Mouse (Mus musculus) spleen, postnatal 4 days (tissue): ENCODE data around the gene Cept1.
"Not testable (repeated sequence)": the region's sequence is repeated elsewhere in the genome, so short reads cannot be mapped to it uniquely, and the experiment has no call there.

Source experiments
- DNase-seq, 2 experiments: peaks; one replicate each; pipeline ENCODE4 v3.0.0; 2022; ENCODE audit warnings: low spot score in 2 of 2

Gene Cept1

DNA sequence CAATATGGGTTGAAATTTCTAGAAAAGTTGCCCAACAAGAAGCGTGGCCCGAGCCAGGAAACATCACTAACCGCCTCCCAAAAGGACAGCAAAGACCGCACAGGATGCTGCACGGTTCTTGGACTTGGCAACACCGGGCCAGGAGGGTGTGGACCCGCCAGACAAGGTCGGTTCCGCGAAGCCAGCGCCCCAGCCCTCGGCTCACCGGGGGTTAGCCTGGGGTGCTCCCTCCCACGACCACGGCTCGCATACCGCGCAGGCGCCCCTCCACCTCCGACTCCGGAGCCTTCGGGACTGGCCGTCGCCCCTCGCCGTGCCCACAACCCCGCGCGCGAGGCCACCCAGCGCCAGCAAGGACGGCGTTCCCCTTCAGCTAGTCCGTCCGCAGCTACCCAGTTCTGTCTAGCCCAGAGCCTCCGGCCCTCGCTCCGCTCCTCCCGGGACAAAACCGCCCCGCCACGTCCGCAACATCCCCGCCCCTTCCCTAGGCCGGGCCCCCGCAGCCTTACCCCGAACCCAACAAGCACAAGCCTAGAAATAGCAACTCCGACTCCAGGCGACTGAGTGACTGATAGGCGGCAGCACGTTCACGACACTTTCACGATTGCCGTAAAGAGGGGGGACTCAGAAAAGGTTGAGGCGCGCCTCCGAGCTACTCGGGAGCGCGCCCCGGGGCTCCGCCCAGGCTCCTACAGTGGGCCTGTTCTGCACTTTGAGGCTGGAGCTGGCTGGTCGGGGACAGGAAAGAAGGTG is at the start of gene Cept1, which contains the start of gene Dram2:
Gene Cept1, minus strand, starts transcription at position 632 of the 753 bp plus-strand sequence.
Gene Dram2, plus strand, starts transcription at position 628 of the 753 bp plus-strand sequence.
- peak; percentile 90 to 94 for DNase-seq

DNA sequence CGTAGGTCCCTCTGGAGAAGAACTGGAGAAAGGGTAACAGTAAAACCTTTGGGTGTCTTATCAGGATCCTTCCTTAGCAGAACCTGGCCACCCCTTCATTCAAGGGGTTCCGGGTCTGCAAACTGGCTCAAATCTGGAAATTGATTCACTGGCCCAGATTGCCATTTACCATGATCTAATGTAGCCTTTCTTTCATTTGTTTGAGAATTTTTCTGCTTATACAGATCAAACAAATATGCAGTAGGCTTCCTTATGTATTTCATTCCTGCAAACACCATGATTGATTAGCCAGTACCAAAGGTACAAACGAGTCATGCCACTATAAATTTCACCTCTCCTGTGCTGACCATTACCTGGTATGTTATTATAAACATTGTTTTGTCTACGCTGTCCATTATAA is 46.0 kb upstream of the Cept1 start:
- DNase-seq, result not testable (repeated sequence)

DNA sequence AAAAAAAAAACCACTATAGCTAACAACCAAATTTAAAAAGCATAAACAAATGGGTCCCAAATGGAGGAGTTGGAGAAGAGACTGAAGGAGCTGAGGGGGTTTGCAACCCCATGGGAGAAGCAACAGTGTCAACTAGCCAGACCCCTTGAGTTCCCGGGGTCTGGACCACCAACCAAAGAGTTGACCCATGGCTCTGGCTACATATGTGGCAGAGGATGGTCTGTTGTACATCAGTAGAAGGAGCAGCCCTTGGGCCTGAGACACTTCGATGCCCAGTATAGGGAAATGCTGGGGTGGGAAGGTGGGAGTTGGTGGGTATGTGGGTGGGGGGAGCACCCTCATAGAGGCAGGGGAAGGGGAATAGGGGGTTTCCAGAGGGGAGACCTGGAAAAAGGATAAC is 31.7 kb upstream of the Cept1 start:
- DNase-seq, result no peak

DNA sequence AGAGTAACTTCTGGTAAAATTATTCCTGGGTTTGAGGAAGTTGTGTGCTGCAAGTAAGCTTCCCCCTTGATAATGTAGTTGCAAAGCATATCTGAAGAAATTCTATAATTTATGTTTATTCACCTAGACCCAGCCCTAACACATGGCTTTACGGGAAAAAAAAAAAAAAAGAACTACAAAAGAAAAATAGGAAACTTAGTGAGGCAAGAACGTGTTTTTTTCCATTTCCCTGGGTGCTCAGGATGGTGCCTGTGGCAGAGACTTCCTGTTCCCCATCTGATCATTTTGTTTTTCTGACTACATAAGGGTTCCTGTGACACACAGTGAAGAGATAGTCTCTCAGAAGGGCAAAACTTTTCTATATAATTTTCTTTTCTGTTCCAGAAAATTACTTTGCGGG is 25.6 kb upstream of the Cept1 start:
- no peak for DNase-seq

DNA sequence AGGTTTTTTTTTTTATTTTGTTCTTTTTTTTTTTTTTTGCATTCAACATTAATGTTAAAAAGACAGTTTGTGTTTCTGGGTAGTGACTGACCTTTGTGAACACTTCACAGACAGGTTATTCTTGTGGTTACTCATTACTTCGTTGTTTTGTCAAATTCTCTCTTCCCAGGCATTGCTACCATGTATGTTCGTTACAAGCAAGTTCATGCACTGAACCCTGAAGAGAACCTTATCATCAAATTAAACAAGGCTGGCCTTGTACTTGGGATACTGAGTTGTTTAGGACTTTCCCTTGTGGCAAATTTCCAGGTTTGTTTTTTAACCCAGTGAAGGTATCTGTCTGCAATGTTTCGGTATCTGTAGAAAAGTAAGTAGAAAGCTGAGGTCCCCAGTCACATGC is 18.3 kb upstream of the Cept1 start:
- DNase-seq, result no peak

DNA sequence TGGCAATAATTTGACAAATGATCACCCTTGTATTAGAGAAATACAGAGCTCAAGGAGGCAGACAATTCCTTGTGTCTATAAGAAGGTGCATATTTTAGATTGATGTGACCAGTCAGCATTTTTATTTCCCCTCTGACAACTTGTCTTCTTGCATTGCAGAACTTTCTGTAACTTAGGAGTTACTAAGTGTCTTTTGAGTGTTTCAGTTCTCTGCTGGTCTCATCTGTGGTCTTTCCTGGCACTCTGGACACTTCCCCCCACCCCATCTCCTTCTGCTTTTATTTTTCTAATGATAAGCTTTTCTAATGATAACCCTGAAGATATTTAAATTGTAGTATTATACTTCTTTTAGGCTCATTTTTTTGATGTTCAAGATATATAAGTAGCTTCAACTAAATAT is 10.7 kb upstream of the Cept1 start:
- DNase-seq, result no peak

DNA sequence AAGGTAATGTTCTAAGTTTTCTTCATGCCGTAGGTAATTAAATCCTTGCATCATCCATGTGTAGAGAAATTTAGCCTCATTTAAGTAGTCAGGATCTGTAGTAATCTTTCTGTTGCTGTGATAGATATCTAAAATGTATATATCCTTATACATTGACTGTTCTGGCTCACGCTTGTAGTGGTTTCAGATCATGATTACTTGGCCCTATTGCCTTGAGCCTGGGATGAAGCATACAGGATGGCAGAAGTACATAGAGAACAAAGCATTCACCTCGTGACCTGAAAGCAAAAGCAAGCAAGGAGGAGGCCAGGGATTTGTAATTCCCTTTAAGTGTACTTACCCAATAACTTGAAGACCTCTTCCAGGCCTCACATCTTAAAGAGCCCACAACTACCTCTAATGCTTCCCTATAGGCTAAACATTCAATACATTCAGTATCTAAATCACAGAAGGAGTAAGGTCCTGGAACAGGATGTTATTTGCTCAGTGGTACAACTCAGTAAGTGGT is 8.2 kb upstream of the Cept1 start:
- no peak for DNase-seq

DNA sequence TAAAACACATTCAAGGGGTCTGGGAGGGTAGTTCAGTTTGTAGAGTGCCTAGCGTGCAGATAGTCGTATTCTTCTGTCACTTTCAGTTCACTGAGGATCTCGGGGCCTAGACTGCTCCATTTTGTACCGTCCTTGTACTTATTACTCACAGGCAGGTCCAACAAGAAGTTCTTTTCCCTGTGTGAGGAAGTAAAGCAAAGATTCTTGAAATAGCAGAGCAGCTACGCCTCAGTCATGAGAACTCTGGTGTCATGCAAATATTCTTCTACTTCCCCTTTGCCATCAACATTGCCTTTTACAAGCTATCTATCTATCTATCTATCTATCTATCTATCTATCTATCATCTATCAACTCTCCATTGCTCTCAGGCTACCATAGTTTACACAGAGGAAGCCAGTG is 5.8 kb upstream of the Cept1 start:
- DNase-seq, result no peak

DNA sequence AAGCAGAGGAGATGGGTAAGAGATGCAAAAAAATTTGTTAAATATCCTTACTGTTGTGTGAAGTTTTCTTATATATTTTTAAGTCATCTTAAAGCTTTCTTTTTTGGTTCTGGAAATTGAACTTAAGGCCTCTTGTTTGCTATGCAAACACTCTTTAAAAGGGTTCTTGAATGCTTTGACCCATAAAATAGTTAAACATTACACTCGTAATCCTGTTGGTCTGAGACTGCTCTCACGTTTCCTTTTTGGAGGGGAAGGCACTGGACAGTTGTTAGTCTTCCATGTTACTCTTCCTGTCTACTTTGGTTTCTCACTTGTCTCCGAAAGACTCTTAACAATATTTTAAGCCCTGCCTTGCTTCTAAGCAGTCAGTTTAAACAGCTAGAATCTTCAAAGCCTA is 1.4 kb upstream of the Cept1 start:
- no peak for DNase-seq

DNA sequence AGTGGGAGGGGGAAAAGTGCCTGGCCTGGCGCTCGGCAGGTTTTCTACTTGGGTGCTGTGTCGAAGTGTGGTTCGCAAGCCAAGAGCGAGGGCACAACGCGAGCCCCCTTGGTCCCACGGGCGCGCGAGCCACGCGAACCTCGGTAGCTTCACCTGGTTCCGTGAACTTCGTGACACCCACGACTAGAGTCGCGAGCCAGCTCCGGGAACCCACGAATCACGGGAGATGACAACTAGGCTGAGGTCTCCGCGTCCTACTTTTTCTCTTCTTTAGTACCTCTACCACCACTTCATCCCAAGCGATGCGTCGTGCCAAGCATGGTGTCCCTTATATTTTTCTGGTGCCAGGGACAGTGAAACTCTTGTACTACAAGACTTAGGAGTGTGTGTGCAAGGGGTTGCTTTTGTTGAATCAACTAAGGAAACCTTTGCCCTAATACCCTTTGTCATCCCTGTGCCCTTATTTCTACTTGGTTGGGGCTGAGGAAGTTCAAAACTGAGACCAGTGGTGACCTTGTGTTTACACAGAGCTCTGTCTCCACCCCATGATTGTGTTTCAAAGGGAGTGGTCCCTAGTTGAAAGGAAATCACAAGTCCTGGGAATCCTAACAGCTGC is 430 bp upstream of the Cept1 start:
- no peak for DNase-seq

DNA sequence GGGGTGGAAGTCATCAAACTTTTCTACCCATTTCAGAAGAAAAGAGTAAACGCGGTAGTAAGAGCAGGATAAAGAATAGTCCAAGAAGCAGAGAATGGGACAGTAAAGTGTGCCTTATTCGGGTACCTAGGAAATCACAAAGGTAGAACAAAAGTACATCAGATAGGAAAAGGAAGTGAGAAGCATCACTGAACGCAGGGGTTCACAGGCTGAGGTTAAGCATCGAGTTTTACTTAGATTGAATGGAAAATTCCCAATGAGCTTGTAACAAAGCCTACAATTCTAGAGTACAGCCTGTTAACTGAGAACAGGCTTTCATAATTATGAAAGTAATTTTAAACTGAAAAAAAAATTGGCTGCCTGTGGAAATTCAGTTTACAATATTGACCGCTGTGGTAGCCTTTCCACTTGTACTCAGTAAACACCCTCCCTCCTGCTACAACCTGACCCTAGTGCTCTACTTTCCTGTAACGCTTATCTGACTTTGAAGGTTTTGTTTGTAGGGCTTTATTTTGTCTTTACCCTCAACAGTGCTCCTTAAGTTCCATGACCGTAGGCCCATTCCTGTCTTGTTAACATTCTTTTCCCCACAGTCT is 2.8 kb downstream of the Cept1 start:
- no peak for DNase-seq

DNA sequence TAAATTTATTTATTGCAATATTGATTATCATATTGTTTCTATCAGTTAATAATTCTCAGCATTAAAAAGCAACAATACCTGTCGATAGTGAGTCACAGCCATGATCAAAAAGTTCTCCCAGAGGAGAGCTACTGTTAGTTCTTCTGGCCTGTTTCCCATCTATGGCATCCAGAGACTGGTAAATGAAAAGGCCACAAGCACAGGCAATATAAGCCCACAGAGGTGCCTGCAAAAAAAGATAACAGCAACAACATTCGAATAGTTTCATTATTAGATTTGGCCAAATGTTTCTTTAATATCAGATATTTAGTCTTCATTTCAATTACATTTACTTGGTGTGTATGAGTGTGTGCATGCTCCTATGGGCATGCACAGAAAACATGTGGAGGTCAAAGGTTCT is 14.3 kb downstream of the Cept1 start:
- no peak for DNase-seq

DNA sequence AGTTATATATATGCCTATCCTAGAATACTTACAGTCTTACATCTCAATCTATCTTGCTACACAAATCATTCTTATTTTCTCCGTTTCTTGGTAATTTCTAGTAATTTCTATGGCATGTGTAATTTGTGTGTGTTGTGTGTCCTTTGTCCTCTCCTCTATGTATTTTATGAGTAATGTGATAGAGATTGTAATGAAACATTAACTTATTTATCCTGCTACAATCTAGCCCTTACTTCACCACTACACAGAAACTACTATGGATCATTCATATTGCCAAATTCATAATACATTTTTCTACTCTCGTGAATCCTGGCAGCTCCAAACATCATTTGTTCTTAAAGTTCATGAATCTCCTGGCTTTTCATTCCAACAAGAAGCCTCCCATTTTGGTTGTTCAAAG is 19.6 kb downstream of the Cept1 start:
- no peak for DNase-seq

DNA sequence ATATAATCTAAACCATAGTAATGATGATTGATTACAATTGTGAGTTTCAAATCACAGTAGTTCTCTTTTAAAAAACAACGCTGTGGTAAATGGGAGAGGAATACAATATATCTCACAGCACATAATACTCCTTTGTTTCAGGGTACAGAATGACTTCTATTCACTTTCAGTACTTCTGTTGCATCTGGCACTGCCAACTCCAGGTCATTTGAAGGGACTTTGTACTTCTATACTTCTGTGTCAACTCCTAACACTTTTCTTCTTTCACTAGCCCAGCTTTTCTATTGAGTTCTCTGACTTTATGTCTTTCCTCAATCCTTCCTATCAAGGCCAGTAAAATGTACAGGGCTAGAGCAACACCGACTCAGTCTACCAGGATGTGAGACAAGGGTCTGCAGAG is 21.2 kb downstream of the Cept1 start:
- no peak for DNase-seq

DNA sequence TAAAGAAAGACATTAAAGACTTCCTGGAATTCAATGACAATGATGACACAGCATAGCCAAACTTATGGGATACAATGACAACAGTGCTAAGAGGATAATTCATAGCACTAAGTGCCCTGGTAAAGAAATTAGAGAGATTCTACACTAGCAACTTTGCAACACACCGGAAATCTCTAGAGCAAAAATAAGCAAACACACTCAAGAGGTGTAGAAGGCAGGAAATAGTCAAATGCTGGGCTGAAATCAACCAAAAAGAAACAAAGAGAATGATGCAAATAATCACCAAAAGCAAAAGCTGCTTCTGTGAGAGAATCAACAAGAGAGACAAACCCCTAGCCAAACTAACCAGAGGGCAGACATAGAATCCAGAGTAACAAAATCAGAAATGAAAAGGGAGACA is 24.9 kb downstream of the Cept1 start:
- no peak for DNase-seq

DNA sequence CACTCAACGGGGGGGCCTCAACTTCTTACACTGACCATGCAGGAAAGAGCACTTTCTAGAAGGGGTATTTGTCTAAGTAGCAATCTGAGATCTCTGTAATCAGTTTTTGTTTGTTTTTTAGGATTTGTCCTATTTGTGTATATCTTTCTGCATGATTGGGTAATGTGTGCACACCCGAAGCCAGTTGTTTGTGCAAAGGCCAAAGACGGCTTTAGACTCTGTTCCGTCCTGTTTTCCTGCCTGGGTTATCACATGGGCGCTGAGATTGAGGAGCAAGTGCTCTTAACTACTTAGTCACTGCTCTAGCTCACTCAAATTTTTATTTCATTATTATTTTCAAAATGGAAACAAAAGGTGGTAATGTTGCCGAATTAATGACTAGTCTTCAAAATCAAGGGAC is 32.6 kb downstream of the Cept1 start:
- no peak for DNase-seq

DNA sequence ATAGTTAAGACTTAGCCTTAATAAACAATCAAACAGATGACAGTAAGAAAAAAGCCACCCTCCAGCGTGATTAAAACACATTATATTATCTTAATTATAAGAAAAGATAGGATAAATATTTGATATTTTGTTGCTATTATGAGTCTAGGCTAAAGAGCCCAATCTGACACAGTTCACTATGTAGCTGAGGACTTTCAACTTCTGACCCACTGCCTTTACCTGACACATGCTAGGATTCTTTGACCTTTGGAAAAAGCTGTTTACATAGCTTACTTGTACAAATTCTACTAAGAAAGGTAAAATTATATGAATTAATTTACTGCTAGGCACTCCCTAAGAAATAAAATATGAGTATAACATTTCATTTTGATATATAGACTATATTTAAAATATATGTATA is 36.9 kb downstream of the Cept1 start:
- DNase-seq, result no peak

DNA sequence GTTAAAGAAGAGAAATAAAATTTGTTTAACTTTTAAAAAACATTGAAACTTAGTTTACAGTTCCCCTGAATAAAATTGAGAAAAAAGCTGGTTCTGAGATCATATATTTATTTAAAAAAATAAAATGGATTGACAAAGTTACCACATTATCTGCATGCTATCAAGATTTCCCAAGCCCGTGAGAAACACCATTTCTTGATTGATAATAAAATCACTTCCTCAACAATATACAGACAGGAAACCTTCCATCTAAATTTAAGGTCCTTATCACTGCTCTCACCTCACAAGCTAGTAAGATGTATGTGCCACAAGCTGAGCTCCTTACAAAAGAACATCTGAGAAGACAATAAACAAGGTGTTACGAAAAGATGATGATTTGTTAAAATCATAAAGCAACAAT is 44.7 kb downstream of the Cept1 start:
- DNase-seq, result no peak

DNA sequence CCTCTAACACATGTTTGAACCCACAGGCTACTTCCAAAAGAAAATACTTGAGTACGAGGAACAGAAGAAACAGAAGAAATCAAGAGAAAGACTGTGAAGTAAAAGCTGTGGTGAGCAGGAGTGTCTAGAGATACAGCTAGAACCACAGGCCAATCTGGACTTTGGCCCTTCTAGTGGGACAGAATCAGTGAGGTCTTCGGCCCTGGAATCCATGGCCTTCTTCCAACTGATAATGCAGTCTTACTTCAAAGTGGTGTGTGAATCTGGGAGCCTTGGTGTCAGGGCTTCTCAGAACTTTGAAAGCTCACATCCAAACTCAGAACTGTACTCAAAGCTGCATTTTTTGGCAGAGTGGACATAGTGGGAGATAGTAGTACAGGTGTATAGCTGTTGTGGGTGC is 47.1 kb downstream of the Cept1 start:
- no peak for DNase-seq

DNA sequence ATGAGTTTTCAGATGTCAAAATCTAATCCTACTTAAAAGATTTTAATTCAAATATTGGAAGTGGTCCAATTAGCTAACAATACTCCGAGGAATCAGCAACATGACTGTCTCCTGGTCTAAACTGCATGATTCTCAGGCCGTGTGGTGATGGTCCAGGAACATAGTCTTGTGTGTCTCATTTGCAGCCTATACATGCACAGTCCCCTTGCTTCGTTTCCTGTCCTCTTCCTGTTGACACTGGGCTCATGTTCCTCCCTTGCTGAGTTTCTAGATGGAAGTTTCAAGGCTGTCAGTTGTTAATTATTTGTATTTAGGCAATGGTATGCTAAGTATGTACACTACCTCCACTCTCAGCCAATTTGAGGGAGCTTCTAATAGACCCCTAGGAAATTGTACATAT is 50.6 kb downstream of the Cept1 start:
- no peak for DNase-seq

DNA sequence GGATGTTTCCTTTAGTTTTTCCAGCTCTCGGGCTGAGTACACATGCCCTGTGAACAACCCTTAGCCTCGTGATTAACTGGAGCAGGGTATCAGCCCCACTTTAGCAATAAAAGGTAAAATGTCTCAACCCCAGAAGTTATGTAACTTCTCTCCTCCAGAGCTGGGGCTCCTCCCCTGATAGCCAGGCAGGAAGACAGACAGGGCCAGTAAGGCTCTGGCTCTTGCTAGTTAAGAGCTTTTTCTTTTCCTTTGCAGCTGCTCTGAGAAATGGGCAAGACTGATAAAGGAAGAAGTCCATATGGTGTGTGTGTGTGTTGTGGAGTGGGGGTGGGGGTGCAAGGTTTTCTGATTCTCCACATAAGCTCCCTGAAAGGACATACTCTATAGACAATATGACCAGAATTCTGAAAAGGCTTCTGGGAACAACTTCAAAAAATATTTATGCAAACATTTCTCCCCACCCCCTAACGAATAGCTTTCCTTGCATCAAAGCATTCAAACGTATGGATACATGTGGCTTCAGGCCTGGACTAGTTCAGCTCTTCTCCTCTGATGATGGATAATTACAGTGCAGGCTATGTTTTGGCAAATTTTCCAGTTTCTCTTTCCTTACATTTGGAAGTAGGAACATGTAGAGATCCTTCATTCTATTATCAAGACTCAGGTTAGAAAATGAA is 51.4 kb downstream of the Cept1 start:
- DNase-seq, result peak in 1 of 2 experiments; percentile 38

DNA sequence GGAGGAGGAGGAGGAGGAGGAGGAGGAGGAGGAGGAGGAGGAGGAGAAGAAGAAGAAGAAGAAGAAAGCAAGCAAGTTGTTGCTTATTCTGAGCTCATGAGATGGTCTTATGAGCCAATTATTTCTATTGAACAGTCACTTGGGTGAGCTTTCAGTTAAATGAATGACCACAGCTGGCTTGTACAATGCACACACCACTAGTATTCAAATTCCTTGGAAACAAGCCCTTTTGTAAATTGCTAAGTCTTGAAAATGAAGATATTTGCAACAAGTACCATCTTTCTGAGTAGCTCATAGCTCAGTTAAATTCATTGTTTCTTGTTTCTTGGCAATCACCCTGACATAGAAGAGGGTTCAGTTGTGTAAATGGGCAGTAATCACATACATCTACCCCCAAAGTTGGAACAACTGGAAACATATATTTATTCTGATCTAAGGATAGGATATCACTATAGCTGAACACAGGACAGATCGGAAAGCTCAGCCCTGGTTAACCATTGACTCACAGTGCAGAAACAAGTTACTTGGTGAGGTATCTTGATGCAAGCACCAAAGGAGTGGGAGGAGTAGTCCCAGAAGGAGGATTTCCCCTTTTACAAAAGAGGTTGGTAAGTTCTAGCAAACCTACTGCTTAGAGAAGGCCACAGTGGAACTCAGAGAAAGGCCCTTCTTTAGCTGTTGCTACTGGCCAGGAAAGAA is 52.1 kb downstream of the Cept1 start:
- no peak for DNase-seq
